Comparison of ENCODE assay signal across 18 mouse cellular contexts in the genomic region with DNA sequence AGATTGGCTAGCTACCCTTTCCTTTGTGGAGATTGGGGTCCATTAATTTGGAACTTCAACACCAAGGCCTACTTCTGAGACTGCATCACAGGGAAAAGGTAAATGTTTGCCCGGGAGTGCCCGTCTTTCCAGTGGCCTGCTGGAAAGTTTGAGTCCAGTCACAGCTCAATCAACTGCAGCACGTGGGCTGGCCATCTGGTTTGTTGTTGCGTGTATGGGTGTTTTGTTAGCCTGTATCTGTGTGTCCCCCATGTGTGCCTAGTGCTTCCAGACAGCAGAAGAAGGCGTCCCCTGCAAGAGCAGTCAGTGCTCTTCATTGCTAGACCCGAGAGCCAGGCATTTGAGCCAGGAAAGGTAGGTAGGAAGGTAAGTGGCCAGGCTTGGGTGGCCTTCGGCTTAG.
DNase-seq lines count a peak whose midpoint lies in the region.
"Had no signal": no experiment of that assay in that cellular context is flagged by ENCODE, and none has a peak within 500 bp of the region (broad histone marks: within the 10 kb centered on the region; RNA-seq: fewer than 3 reads in every experiment).

No protein-coding gene starts in this region.

- DNase-seq in frontal cortex, adult 2 months (ENCODE audit: extremely low spot score in 1 of 2, low spot score in 1 of 2) = peak; percentile 28 to 58
- no peak for DNase-seq in frontal cortex, postnatal 14 days (ENCODE audit: low spot score in 2 of 2)
- peak; percentile 49 for DNase-seq in layer of hippocampus, adult 9-11 months
- no peak for DNase-seq in layer of hippocampus, postnatal 25 days (ENCODE audit: extremely low spot score in 1 of 2, low spot score in 1 of 2)
- DNase-seq in right cerebral cortex, adult 2 months (ENCODE audit: low spot score in 2 of 2) = peak; percentile 66 to 69
- DNase-seq in right cerebral cortex, postnatal 14 days = no peak
- DNase-seq in embryo, embryonic 11 days = no peak
- DNase-seq: adrenal gland, adult 8-10 months; cerebellum, adult 8-10 months; cerebellum, postnatal 36 days; gastrocnemius, postnatal 25 days; heart, adult 11 months; kidney, adult 9 months; kidney, postnatal 10 days; liver, embryonic 13.5 days; lung, adult 18-20 months; lung, postnatal 4 days; thymus, postnatal 4 days had no signal

Comparison
In these comparisons a context has a peak if more than half of its experiments do, and no peak if none do; other contexts are left out.
1. DNase-seq: peak in frontal cortex, adult 2 months (2 of 2), layer of hippocampus, adult 9-11 months (single experiment) and right cerebral cortex, adult 2 months (2 of 2); none in frontal cortex, postnatal 14 days (0 of 2), layer of hippocampus, postnatal 25 days (0 of 2), right cerebral cortex, postnatal 14 days (single experiment) and embryo, embryonic 11 days (single experiment).